Mouse (Mus musculus) brown adipose tissue, adult 24 weeks (tissue): Measurements from ENCODE around the gene 1700086D15Rik. TPM values are rescaled to one million over a fixed set of nuclear protein-coding genes. Genes with fewer than 3 reads are reported as not detected.

ENCODE experiments used
- H3K27ac ChIP-seq: fragments of 200-500 bp; replicated peaks from 2 replicates; pipeline ENCODE4 v1.5.1; 2012; ENCODE audit warnings: low read depth, mild to moderate bottlenecking, low read length
- H3K4me1 ChIP-seq: fragments of 200-500 bp; 2 replicates; pipeline ENCODE4 v1.6.1; 2012; ENCODE audit warnings: low read length, mixed read lengths; ENCODE audit not compliant: control insufficient read depth, insufficient read depth, insufficient read length
- H3K4me3 ChIP-seq: fragments of 200-500 bp; 2 replicates; pipeline ENCODE4 v1.5.1; 2012; ENCODE audit warnings: low read depth, mild to moderate bottlenecking, low read length, moderate library complexity; ENCODE audit not compliant: insufficient read depth
- polyA plus RNA-seq: library from polyadenylated mRNA; stranded (reverse); fragments of >200 nt; gene quantifications from 2 replicates; pipeline ENCODE4 v1.2.4, GENCODE M21; 2012; ENCODE audit not compliant: missing spikeins, insufficient read depth, insufficient read length

Gene 1700086D15Rik
- not detected in 2 replicates for polyA plus RNA-seq

DNA sequence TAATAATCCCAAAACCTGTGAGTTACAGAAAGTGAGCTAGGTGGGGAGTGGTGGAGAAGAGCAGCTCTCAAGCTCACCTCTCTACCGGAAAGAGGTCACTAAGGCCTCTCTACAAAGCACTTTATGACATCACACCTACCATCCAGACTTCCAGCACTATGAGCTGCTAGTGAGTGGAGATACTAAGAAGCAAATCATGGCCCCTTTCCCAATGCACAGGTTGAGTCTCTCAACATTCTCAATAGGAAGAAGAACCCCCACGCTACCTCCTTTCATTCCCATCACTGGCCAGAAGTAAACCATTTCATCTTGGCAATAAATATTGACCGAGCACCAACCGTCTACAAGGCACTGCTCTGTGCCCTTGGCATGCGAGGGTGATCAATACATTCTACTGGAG is at the start of gene 1700086D15Rik:
Gene 1700086D15Rik (minus strand): TSS at position 101 of the 400 bp plus-strand sequence.
- no peaks in the 10 kb centered on the region for H3K4me1 ChIP-seq
- H3K4me3 ChIP-seq = no peak within 1 kb of the TSS
- no peak within 1 kb of the TSS for H3K27ac ChIP-seq

DNA sequence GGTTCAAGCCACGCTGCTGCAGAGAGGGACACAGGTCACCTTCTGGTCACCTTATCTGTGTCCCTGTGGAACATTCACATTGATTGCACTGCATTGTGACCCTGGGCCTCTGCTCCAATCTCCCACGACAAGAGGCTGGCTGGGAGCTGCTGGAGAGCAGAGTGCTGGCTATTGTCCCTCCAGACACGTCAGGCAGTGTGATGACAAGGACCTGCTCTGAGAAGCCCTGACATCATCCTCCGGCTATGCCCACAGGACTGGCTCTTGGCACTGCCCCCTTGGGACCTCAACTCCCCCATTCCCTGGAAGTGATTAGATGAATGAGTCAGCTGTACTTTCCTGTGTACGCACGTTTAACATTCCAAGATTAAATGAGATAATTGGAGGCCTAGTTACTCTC is 49.8 kb upstream of the 1700086D15Rik start:
- no peak overlapping the region for H3K4me3 ChIP-seq
- H3K4me1 ChIP-seq = no peaks in the 10 kb centered on the region
- H3K27ac ChIP-seq = no peak overlapping the region

DNA sequence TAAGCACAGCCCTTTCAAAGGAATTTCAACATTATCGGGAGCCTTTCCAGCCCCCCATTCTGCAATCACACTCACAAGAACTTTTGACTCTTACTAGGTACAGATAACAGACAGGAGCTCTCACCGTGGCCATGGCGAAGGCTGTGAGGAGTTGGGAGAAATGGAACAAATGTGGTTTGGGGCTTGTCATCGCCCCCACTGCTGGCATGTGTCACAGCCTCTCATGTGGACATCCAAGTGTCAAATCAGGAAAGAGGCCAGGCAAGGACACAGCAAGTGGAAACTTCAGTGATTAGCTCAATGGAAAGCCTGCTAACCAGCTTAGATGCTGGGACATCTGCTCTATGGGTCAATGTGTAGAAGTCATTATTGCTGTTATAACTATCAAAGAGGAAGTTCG is 45.6 kb upstream of the 1700086D15Rik start:
- no peak overlapping the region for H3K27ac ChIP-seq
- no peaks in the 10 kb centered on the region for H3K4me1 ChIP-seq
- no peak overlapping the region for H3K4me3 ChIP-seq

DNA sequence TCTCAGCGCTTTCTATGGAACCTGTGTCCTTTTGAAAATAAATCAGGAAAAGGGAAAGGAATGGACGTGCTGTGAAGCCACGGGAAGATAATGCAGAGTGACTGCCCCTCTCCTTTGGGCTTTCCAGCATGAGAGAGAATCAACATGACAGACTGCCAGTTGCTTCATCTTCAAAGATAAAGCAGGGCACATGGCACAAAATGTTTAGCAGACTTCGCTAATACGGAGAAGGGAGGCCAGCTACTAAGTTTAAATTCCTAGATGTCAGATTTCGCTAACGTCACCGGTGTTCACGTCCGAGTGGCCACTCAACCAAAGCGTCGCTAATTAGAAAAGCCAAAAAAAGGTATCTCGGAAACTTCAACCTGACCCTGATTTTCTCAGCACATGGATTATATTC is 45.0 kb upstream of the 1700086D15Rik start:
- no peak overlapping the region for H3K27ac ChIP-seq

DNA sequence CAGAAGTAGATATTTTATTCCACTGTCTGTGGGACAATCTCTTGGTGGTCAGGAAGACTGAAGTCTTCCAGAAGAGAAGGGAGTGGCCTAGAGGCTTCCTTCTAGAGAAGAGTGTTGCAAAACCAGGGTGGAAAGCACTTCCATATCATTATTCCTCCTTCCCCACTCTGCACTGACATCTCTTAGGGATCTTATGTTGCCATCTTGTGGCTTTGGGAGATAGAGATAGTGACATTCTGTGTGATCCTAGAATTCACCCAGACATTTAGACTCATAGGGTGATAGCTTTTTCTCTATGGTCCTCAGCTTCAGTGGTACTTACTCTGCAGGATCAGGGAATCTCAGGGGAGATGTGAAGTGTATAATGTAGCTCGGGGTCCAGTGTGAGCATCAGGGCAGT is 43.3 kb upstream of the 1700086D15Rik start:
- Histone ChIP-seq H3K4me3 (no peak overlapping the region), H3K4me1 (no peaks in the 10 kb centered on the region), H3K27ac (no peak overlapping the region)

More for the DNA sequence above, 45.0 kb upstream of the 1700086D15Rik start:
- Histone ChIP-seq H3K4me3 (no peak overlapping the region), H3K4me1 (no peaks in the 10 kb centered on the region)

DNA sequence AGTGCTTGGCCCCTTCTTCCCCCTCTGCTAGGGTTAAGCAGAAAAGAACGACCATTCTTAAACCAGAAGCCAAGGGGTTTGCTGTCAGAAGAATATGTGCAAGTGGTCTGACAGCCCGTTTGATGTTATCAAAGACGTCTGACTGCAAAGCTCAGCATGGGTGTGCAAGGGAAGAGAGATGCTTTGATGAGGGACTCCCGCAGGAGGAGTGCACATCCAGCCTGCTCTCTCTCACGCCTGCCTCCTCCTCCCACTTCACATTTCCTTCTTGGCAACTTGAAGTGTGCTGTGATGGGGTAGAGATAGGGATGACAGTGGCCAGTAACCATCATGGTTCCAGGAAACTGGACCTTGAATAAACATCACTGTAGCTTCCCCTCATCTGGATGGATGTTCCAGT is 42.5 kb upstream of the 1700086D15Rik start:
- Histone ChIP-seq H3K4me1 (no peaks in the 10 kb centered on the region), H3K4me3 (no peak overlapping the region), H3K27ac (no peak overlapping the region)

DNA sequence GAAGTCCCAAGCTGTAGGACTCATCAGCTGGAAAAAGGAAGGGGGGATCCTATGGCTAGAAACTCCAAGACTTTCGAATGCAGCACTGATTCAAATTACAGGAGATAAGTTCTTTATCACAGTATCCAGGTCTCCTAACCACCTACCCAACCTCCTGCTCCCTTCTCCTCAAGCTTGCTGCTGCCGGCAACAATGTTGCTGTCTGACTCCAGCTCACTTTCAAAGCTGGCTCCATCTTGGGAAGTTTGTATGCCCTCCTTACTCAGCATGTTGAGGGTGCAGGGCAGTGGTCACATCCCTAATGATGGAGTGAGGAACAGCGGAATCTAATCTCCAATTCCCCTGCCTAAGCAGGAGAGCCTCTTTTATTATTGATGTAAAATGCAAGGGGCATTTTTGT is 38.3 kb upstream of the 1700086D15Rik start:
- Histone ChIP-seq H3K4me3 (no peak overlapping the region), H3K4me1 (no peaks in the 10 kb centered on the region), H3K27ac (no peak overlapping the region)

DNA sequence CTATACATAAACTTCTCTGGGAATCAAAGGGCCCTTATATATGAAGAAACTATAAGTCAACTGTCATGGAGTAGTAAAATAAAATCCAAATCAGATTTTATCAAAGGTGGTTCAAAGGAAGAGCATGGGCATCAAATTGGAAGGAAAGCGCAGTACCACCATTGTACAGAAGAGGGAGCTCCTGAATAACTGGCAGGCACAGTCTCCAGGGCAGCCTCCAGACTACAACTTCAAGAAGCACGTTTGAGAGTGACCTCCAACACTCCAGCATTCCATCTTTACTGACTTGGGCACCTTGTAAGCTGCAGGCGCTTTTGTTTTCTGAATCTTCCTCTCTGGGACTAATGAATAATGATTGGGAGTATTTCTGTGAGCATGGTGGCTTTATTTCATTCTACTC is 37.6 kb upstream of the 1700086D15Rik start:
- Histone ChIP-seq H3K4me1 (no peaks in the 10 kb centered on the region), H3K27ac (no peak overlapping the region), H3K4me3 (no peak overlapping the region)

DNA sequence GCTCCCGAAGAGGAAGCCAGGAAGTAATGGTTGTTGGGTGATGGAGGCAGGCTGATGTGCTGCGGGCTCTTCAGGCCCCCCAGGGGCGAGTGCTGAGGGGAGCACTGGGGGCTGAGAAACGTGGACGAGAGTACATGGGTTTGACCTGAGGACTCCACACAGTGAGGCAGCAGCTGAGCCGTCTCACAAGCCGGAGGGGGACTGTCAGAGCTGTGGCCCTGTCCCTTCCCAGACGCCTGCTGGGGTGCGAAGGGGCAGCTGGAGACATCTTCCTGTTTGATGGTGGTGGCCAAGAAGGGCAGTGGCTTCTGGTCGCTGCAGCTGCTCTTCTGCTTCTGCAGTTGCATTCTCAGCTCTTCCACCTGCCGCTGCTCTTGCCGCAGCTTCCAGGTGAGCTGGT is 27.3 kb upstream of the 1700086D15Rik start:
- H3K4me1 ChIP-seq = no peaks in the 10 kb centered on the region
- H3K27ac ChIP-seq = no peak overlapping the region
- no peak overlapping the region for H3K4me3 ChIP-seq

DNA sequence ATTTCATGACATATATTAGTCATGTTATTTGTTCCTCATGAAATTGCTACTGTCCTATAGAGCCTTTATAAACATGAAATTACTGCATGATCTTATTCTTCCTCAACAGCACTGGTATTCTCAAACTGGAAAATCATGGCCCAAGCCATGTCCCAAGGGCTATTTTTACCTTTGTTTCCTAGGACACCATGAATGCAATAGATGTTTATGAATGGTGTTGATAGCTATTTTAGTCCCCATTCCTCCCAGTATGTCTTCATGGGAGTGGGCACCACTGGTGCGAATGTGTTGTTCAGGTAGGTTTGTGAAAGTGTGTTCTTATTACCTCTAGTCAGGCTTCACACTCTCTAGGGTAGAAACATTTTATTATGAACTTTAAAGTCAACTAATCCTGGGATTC is 25.4 kb upstream of the 1700086D15Rik start:
- H3K27ac ChIP-seq = no peak overlapping the region
- H3K4me1 ChIP-seq = no peaks in the 10 kb centered on the region
- no peak overlapping the region for H3K4me3 ChIP-seq

DNA sequence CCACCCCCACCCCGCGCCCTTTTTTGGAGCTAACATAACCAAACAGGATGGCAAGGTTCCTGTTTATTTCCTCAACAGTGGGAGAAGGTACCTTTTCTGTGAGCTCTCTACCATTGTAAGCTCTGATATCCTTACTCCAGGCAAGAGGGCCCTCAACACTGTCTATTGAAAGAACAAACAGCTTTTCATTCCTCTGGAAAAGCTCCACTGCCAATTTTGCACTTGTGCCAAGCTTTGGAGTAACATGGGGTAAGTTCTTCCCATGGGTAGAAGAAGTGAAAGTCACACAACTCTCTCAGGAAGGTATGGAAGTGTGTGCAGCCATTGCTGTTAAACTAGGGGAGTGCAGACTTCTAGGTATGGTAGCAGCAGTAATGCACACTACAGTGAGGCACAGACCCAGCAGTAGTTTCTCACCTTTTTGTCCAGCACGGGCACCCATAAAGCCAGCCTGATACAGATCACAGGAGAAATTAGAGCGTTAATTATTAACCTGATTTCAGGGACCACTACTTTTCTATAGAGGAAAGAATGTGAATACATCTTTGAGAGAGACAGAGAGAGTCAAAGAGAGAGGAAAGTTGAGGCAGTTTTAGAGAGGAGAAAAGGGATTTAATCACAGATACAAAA is 10.5 kb upstream of the 1700086D15Rik start:
- Histone ChIP-seq H3K27ac (no peak overlapping the region), H3K4me3 (no peak overlapping the region), H3K4me1 (no peaks in the 10 kb centered on the region)

DNA sequence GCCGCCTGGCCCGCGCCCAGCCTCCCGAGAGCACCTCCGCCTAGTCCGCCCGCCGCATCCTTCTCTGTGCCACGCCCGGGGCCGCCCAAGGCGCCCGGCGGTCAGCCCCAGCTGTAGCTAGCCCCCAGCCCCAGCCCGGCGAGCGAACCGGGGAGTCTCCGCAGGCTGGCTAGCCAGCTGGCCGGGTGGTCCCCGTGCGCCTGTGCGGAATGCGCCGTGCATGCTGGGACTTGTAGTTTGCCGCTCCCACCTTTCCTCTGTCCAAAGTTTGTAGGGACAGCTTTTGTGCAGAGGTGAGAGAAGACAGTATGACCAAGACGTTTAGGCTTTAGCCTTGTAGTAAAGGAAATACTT is 3.1 kb upstream of the 1700086D15Rik start, which contains the start of gene Arhgap44:
Gene Arhgap44 (minus strand): TSS at position 195 of the 354 bp plus-strand sequence.
- H3K4me3 ChIP-seq = peak within 1 kb of the TSS; percentile 66
- no peak within 1 kb of the TSS for H3K27ac ChIP-seq
- no peaks in the 10 kb centered on the region for H3K4me1 ChIP-seq

DNA sequence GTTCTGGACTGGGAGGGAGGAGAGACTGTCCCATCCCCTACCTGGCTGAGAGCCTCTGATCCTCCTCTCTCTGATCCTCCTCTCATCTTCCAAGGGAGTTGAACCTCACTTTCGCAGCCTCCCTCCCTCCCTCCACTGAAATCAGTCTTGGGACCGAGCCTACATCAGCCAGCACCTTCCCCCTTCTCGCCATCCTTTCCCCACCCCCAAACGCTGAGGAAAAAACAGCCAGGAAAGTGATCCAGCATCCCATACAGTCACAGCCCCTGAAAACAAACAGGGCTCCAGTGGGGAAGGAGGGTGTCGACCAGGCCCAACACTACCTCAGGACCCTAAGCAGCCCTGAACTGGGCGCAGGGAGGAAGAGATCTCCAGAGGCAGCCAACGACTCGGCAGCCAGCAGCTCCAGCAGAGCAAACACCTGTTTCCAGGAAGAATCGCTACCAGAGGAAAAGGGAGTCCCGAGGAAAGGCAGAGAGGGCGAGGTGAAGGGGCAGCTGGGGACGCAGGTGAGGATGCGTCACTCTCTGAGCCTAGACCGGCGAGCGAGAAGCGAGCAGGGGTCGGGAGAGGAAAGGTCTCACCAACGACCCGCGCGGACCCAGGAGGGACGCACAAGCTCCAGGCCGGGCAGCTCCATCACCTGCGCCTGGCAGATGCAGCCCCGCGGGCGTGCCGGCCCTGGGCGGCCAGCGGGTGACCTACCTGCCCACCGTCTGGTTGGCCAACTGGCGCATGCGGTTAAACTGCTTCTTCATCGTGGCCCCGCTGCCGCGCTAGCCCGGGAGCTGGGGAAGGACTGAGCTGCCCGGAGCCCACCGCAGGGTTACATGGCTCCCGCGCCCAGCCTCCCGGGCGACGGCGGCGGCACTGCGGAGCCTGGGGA is 2.4 kb upstream of the 1700086D15Rik start:
- Histone ChIP-seq H3K4me3 (peak overlapping the region; percentile 66), H3K4me1 (no peaks in the 10 kb centered on the region), H3K27ac (no peak overlapping the region)

DNA sequence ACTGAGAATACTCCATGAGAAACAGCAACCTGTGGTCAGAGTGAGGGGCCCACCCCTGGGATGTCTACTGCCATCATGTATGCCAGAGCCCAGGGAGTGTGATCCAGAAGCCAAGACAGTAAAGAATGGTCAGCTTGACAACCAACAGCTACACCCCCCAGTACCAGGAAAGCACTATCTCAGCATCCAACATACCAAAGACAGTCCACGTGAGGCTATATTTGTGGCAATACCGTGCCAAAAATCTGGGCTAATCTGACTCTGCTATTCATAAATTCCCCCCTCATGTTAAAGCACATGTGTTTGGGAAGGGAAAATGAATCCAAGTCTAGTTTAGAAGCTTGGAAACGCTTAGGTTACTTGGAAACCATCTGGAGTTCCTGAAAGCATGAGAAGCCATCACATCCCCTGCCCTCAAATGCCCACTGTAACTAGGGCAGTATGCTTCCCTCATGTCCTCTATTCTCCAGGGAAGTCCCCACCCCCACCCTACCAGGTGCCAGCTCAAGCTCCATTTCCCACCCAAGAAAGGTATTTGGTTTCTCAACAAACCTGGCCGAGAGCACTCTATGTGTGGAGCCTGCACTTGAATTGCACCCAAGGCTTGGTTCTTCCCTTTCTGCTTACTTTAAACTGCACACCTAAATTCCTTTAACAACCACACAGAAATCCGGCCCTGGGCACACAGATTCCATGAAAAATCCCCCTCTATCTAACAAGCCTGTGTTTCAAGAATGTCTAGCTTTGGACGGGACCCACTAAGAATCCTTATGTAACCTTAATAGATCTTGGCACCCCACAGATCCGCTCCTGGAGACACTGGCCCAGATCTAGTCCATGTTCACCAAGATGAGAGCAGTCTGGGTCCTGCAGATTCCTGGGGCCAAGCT is 1.5 kb upstream of the 1700086D15Rik start:
- H3K27ac ChIP-seq = no peak overlapping the region
- no peaks in the 10 kb centered on the region for H3K4me1 ChIP-seq
- H3K4me3 ChIP-seq = no peak overlapping the region

DNA sequence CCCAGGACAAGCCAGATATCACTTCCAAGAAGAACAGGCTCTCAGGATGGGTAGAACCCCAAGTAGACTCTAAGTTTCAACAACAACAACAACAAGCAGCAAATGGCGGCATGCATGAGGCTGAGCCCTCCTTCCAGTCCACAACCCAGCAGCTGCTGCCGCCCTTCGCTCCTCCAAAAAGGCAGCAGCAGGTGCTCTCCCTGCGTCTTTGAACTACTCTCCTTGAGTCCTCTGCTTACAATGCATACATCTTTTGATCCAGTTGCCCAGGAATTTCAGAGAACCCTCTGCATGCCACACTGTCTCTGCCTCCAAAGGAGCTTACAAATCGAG is 1.1 kb downstream of the 1700086D15Rik start:
- no peaks in the 10 kb centered on the region for H3K4me1 ChIP-seq
- no peak overlapping the region for H3K27ac ChIP-seq
- no peak overlapping the region for H3K4me3 ChIP-seq
